Comparison of ENCODE assay signal across 11 mouse cellular contexts in the genomic region with DNA sequence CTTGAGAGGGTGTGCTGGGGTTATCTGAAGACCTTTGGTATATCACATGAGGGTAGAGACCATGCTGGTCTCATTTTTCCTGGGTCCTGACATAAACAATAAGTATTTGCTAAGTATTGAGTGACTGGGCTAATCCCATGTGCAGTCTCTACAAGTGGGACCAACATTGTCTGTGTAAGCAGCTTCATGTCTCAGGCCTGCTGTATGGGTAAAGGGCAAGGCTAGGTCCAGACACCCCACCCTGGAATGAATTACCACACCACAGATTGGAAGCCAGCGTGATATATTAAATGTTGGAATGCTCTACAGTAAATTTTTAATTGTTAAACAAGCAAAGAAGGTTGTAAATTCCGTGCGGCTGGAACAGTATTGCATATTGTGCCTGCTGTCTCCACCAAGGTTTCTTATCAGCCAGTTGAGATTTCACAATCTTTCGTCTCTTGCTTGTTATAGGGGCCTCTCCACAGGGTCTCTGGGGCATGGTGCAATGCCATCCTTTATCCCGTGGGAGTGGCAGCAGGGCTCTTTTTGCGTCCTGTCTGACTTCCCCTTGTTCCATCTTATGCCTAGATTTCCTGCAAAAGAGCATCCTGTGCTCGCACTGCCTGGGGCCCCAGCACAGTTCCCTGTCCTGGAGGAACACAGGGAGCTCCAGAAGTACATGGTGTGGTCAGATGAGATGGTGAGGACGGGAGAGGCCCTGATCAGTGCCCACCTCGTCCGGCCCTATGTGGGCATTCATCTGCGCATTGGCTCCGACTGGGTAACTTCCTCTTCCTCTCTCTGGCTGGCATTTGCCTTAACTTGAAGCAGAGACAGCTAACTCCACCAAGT. TPM values are rescaled to one million over a fixed set of nuclear protein-coding genes. Genes with fewer than 3 reads are reported as not detected.
A peak's percentile ranks its signal among the peaks of the same experiment; 100 is the strongest.
DNase-seq lines count a peak whose midpoint lies in the region; ATAC-seq and TF ChIP-seq lines count a peak whose summit lies in the region.
"Had no signal": no experiment of that assay in that cellular context is flagged by ENCODE, and none has a peak within 500 bp of the region (broad histone marks: within the 10 kb centered on the region; RNA-seq: fewer than 3 reads in every experiment).

No protein-coding gene starts in this region.

- no peak overlapping the region for H3K4me2 ChIP-seq in kidney, embryonic 14.5 days (replicated peaks; ENCODE audit: low read depth, low read length)
- H3K4me2 ChIP-seq in stomach, embryonic 14.5 days (replicated peaks; ENCODE audit: low read depth, low read length) = no peak overlapping the region
- no peak overlapping the region for H3K4me2 ChIP-seq in stomach, postnatal 0 days (replicated peaks; ENCODE audit: low read depth)
- H3K4me2 ChIP-seq in liver, embryonic 14.5 days (ENCODE audit: low read depth) = peak overlapping the region; percentile 40
- H3K4me2 ChIP-seq: midbrain, embryonic 13.5 days had no signal

- H3K9me3 ChIP-seq in kidney, embryonic 14.5 days (ENCODE audit: control insufficient read depth, low read length) = no peaks in the 10 kb centered on the region
- H3K9me3 ChIP-seq in stomach, embryonic 14.5 days (ENCODE audit: control insufficient read depth, low read depth, low read length) = no peaks in the 10 kb centered on the region
- no peaks in the 10 kb centered on the region for H3K9me3 ChIP-seq in stomach, postnatal 0 days (ENCODE audit: control insufficient read depth, low read length)
- no peaks in the 10 kb centered on the region for H3K9me3 ChIP-seq in liver, embryonic 14.5 days (ENCODE audit: control insufficient read depth, low read length)
- H3K9me3 ChIP-seq: midbrain, embryonic 13.5 days had no signal

- peaks cover 44% of the 10 kb centered on the region for H3K36me3 ChIP-seq in kidney, embryonic 14.5 days (ENCODE audit: control insufficient read depth, insufficient read depth, low read length)
- H3K36me3 ChIP-seq in stomach, embryonic 14.5 days (ENCODE audit: control insufficient read depth, insufficient read depth, low read length) = peaks cover 24% of the 10 kb centered on the region
- 0 out of 2 replicates have a peak, but pooled peaks cover 8% of the 10 kb centered on the region for H3K36me3 ChIP-seq in stomach, postnatal 0 days (ENCODE audit: control insufficient read depth, insufficient read depth, low read length)
- peaks cover 18% of the 10 kb centered on the region for H3K36me3 ChIP-seq in liver, embryonic 14.5 days (replicated peaks; ENCODE audit: control insufficient read depth, insufficient read depth, low read depth)

- H3K4me3 ChIP-seq in kidney, embryonic 14.5 days (ENCODE audit: low read length) = no peak overlapping the region
- H3K4me3 ChIP-seq in stomach, embryonic 14.5 days (ENCODE audit: low read depth, low read length) = no peak overlapping the region
- H3K4me3 ChIP-seq in stomach, postnatal 0 days (ENCODE audit: low read depth, low read length) = no peak overlapping the region
- no peak overlapping the region for H3K4me3 ChIP-seq in liver, embryonic 14.5 days (ENCODE audit: insufficient read depth in 1 of 2, low read depth in 2 of 2, low read length in 2 of 2)
- H3K4me3 ChIP-seq: midbrain, embryonic 13.5 days had no signal

- peaks cover 7% of the 10 kb centered on the region; the same call in 1 of the 2 replicates for H3K4me1 ChIP-seq in kidney, embryonic 14.5 days (ENCODE audit: control insufficient read depth, insufficient read depth, low read length)
- no peaks in the 10 kb centered on the region for H3K4me1 ChIP-seq in stomach, embryonic 14.5 days (ENCODE audit: control insufficient read depth, insufficient read depth, low read length)
- no peaks in the 10 kb centered on the region for H3K4me1 ChIP-seq in stomach, postnatal 0 days (replicated peaks; ENCODE audit: control insufficient read depth, insufficient read depth)
- H3K4me1 ChIP-seq in liver, embryonic 14.5 days (replicated peaks; ENCODE audit: control insufficient read depth in 2 of 2, insufficient read depth in 2 of 2, low read length in 1 of 2) = peaks cover 26 to 29% of the 10 kb centered on the region in 2 experiments
- H3K4me1 ChIP-seq: midbrain, embryonic 13.5 days had no signal

- ATAC-seq in kidney, embryonic 14.5 days (ENCODE audit: low FRiP score, low TSS enrichment) = no peak
- 0 out of 2 replicates have a peak, but pooled peaks have one; percentile 7 for ATAC-seq in stomach, embryonic 14.5 days (ENCODE audit: insufficient number of reproducible peaks, insufficient read depth, low FRiP score, low read depth)
- no peak; the same call in 1 of the 2 replicates for ATAC-seq in stomach, postnatal 0 days (ENCODE audit: low FRiP score, low TSS enrichment)
- no peak for ATAC-seq in liver, embryonic 14.5 days (ENCODE audit: insufficient read depth)
- ATAC-seq: midbrain, embryonic 13.5 days had no signal

- peak overlapping the region; percentile 24; the same call in 1 of the 2 replicates for H3K27ac ChIP-seq in kidney, embryonic 14.5 days (ENCODE audit: low read depth, low read length)
- H3K27ac ChIP-seq in stomach, embryonic 14.5 days (ENCODE audit: low read length) = peak overlapping the region; percentile 15; the same call in 1 of the 2 replicates
- H3K27ac ChIP-seq in stomach, postnatal 0 days (replicated peaks) = no peak overlapping the region
- H3K27ac ChIP-seq in liver, embryonic 14.5 days = peak overlapping the region; percentile 74
- H3K27ac ChIP-seq: midbrain, embryonic 13.5 days had no signal

- no peak for TF ChIP-seq CTCF in stomach, postnatal 0 days (IDR thresholded peaks at IDR 0.05; ENCODE audit: low read depth)
- TF ChIP-seq CTCF in liver, embryonic 14.5 days (IDR thresholded peaks at IDR 0.05; ENCODE audit: low read depth) = no peak

- TF ChIP-seq EP300 in stomach, postnatal 0 days (optimal IDR thresholded peaks at IDR 0.05) = no peak
- TF ChIP-seq EP300 in liver, embryonic 14.5 days (IDR thresholded peaks at IDR 0.05; ENCODE audit: low read depth) = no peak

- no peaks in the 10 kb centered on the region for H3K27me3 ChIP-seq in kidney, embryonic 14.5 days (ENCODE audit: control insufficient read depth, insufficient read depth, low read length)
- no peaks in the 10 kb centered on the region for H3K27me3 ChIP-seq in stomach, embryonic 14.5 days (ENCODE audit: control insufficient read depth, insufficient read depth, low read length)
- H3K27me3 ChIP-seq in stomach, postnatal 0 days (ENCODE audit: control insufficient read depth, insufficient read depth, low read length) = no peaks in the 10 kb centered on the region
- no peaks in the 10 kb centered on the region for H3K27me3 ChIP-seq in liver, embryonic 14.5 days (ENCODE audit: control insufficient read depth, insufficient read depth, low read length)
- H3K27me3 ChIP-seq: midbrain, embryonic 13.5 days had no signal

- 66% methylated on average over 12 of the region's 12 CpGs for whole genome bisulfite sequencing in kidney, embryonic 14.5 days
- 73% methylated on average over 12 of the region's 12 CpGs for WGBS in stomach, embryonic 14.5 days
- whole genome bisulfite sequencing in stomach, postnatal 0 days = 62% methylated on average over 12 of the region's 12 CpGs
- 38% methylated on average over 12 of the region's 12 CpGs for WGBS in liver, embryonic 14.5 days (ENCODE audit: insufficient replicate concordance)

- no peak for DNase-seq in kidney, postnatal 14 days
- DNase-seq in stomach, postnatal 0 days (ENCODE audit: low spot score) = no peak
- DNase-seq in liver, embryonic 14.5 days (ENCODE audit: low read depth in 3 of 3, low spot score in 3 of 3) = no peak
- peak; percentile 41 for DNase-seq in yolk sac, embryonic 10.5 days (ENCODE audit: low spot score)
- DNase-seq in adrenal gland, adult 18-20 months (ENCODE audit: low spot score in 2 of 2) = no peak
- DNase-seq in kidney, postnatal 10 days = no peak
- DNase-seq: embryo, embryonic 11 days; kidney, adult 18-20 months had no signal

- H3K9ac ChIP-seq in kidney, embryonic 14.5 days (ENCODE audit: low read depth, low read length) = no peak overlapping the region
- no peak overlapping the region for H3K9ac ChIP-seq in stomach, embryonic 14.5 days (replicated peaks; ENCODE audit: low read depth, low read length)
- H3K9ac ChIP-seq in stomach, postnatal 0 days (ENCODE audit: low read length) = no peak overlapping the region
- peak overlapping the region; percentile 32; the same call in 1 of the 2 replicates for H3K9ac ChIP-seq in liver, embryonic 14.5 days (replicated peaks)
- H3K9ac ChIP-seq: midbrain, embryonic 13.5 days had no signal

RNA-seq across cellular contexts. Expression of gene Pofut1, which starts 17.9 kb away (rescaled TPM):
- 9.0 and 10.5 TPM in 2 replicates for polyA plus RNA-seq in kidney, embryonic 14.5 days (2014; fragmentation: Nextera tagmentation; extraction: Ambion mirVana)
- 12.9 and 13.4 TPM in 2 replicates for polyA plus RNA-seq in stomach, embryonic 14.5 days (2014; fragmentation: Nextera tagmentation; extraction: Ambion mirVana)
- polyA plus RNA-seq in stomach, postnatal 0 days (2015; fragmentation: Nextera tagmentation; extraction: Ambion mirVana) = 2.6 and 2.7 TPM in 2 replicates
- 6.1 and 6.8 TPM in 2 replicates for polyA plus RNA-seq in liver, embryonic 14.5 days (2012; rRNA removed)
- 3.2 and 3.7 TPM in 2 replicates for polyA plus RNA-seq in liver, embryonic 14.5 days (2014; fragmentation: Nextera tagmentation; extraction: Ambion mirVana)
- total RNA-seq in adrenal gland, adult 18-20 months (2021) = 10 to 100 TPM; 35.7 to 47.9 TPM

RNA-seq across cellular contexts. Expression of gene Plagl2, which starts 18.0 kb away (rescaled TPM):
- polyA plus RNA-seq in kidney, embryonic 14.5 days (2014; fragmentation: Nextera tagmentation; extraction: Ambion mirVana) = 17.6 and 26.2 TPM in 2 replicates
- polyA plus RNA-seq in stomach, embryonic 14.5 days (2014; fragmentation: Nextera tagmentation; extraction: Ambion mirVana) = 26.6 and 29.0 TPM in 2 replicates
- polyA plus RNA-seq in stomach, postnatal 0 days (2015; fragmentation: Nextera tagmentation; extraction: Ambion mirVana) = 6.9 and 7.7 TPM in 2 replicates
- polyA plus RNA-seq in liver, embryonic 14.5 days (2012; rRNA removed) = 14.4 and 14.5 TPM in 2 replicates
- polyA plus RNA-seq in liver, embryonic 14.5 days (2014; fragmentation: Nextera tagmentation; extraction: Ambion mirVana) = 23.9 and 27.0 TPM in 2 replicates
- 1 to 10 TPM; 8.3 to 9.1 TPM for total RNA-seq in adrenal gland, adult 18-20 months (2021)

RNA-seq across cellular contexts. Expression of gene Kif3b, which starts 32.0 kb away (rescaled TPM):
- polyA plus RNA-seq in kidney, embryonic 14.5 days (2014; fragmentation: Nextera tagmentation; extraction: Ambion mirVana) = 4.4 and 5.6 TPM in 2 replicates
- 5.8 and 6.2 TPM in 2 replicates for polyA plus RNA-seq in stomach, embryonic 14.5 days (2014; fragmentation: Nextera tagmentation; extraction: Ambion mirVana)
- polyA plus RNA-seq in stomach, postnatal 0 days (2015; fragmentation: Nextera tagmentation; extraction: Ambion mirVana) = 3.1 and 3.2 TPM in 2 replicates
- polyA plus RNA-seq in liver, embryonic 14.5 days (2012; rRNA removed) = 2.0 and 2.5 TPM in 2 replicates
- 1.4 and 1.8 TPM in 2 replicates for polyA plus RNA-seq in liver, embryonic 14.5 days (2014; fragmentation: Nextera tagmentation; extraction: Ambion mirVana)
- 10 to 100 TPM; 21.4 to 25.3 TPM for total RNA-seq in adrenal gland, adult 18-20 months (2021)

RNA-seq across cellular contexts. Expression of gene Tspyl3, which starts 34.0 kb away (rescaled TPM):
- 5.4 and 9.6 TPM in 2 replicates for polyA plus RNA-seq in kidney, embryonic 14.5 days (2014; fragmentation: Nextera tagmentation; extraction: Ambion mirVana)
- 9.3 and 10.4 TPM in 2 replicates for polyA plus RNA-seq in stomach, embryonic 14.5 days (2014; fragmentation: Nextera tagmentation; extraction: Ambion mirVana)
- 3.3 and 3.4 TPM in 2 replicates for polyA plus RNA-seq in stomach, postnatal 0 days (2015; fragmentation: Nextera tagmentation; extraction: Ambion mirVana)
- 2.1 and 2.3 TPM in 2 replicates for polyA plus RNA-seq in liver, embryonic 14.5 days (2012; rRNA removed)
- 1.6 and 2.5 TPM in 2 replicates for polyA plus RNA-seq in liver, embryonic 14.5 days (2014; fragmentation: Nextera tagmentation; extraction: Ambion mirVana)
- 1 to 10 TPM; 2.2 to 2.3 TPM for total RNA-seq in adrenal gland, adult 18-20 months (2021)
